Comparison of ENCODE assay signal across 32 mouse cellular contexts in genomic region chr3:95794299-95794698, GRCm38 (mm10). TPM values are rescaled to one million over a fixed set of nuclear protein-coding genes. Genes with fewer than 3 reads are reported as not detected.
DNase-seq lines count a peak whose midpoint lies in the region; ATAC-seq and TF ChIP-seq lines count a peak whose summit lies in the region.
"Had no signal": no experiment of that assay in that cellular context is flagged by ENCODE, and none has a peak within 500 bp of the region (broad histone marks: within the 10 kb centered on the region; RNA-seq: fewer than 3 reads in every experiment).

No protein-coding gene starts in this region.

- H3K9me3 ChIP-seq in midbrain, embryonic 11.5 days (ENCODE audit: control insufficient read depth, low read length): no peaks in the 10 kb centered on the region
- H3K9me3 ChIP-seq in midbrain, postnatal 0 days (ENCODE audit: low read length): no peaks in the 10 kb centered on the region
- H3K9me3 ChIP-seq: embryonic facial prominence, embryonic 10.5 days; embryonic facial prominence, embryonic 13.5 days; forebrain, embryonic 12.5 days; forebrain, embryonic 15.5 days; G1E; heart, embryonic 10.5 days; heart, embryonic 13.5 days; hindbrain, embryonic 12.5 days; hindbrain, embryonic 15.5 days had no signal

- H3K4me1 ChIP-seq in midbrain, embryonic 11.5 days (ENCODE audit: control insufficient read depth, insufficient read depth, low read length): no peaks in the 10 kb centered on the region
- H3K4me1 ChIP-seq in midbrain, postnatal 0 days (ENCODE audit: insufficient read depth, low read length): no peaks in the 10 kb centered on the region
- H3K4me1 ChIP-seq: forebrain, embryonic 15.5 days; hindbrain, embryonic 12.5 days; hindbrain, embryonic 15.5 days had no signal

- TF ChIP-seq CTCF in midbrain, postnatal 0 days (IDR thresholded peaks at IDR 0.05): no peak
- TF ChIP-seq CTCF in left cerebral cortex, adult 2 months (IDR thresholded peaks at IDR 0.05): no peak

- ATAC-seq in midbrain, embryonic 11.5 days (ENCODE audit: low FRiP score): no peak
- no peak for ATAC-seq in midbrain, postnatal 0 days (ENCODE audit: low FRiP score)
- ATAC-seq in megakaryocyte-erythroid progenitor cell, adult 5-6 weeks (replicated peaks; ENCODE audit: low FRiP score, low TSS enrichment, poor library complexity, severe bottlenecking): no peak
- ATAC-seq: forebrain, embryonic 15.5 days; Patski had no signal

- 92% methylated on average over 1 of the region's 1 CpGs for WGBS in midbrain, embryonic 11.5 days
- 88% methylated on average over 1 of the region's 1 CpGs for WGBS in midbrain, postnatal 0 days

- no peaks in the 10 kb centered on the region for H3K36me3 ChIP-seq in midbrain, embryonic 11.5 days (ENCODE audit: control insufficient read depth, insufficient read depth, low read length)
- H3K36me3 ChIP-seq in midbrain, postnatal 0 days (ENCODE audit: insufficient read depth, low read length): no peaks in the 10 kb centered on the region
- H3K36me3 ChIP-seq: forebrain, embryonic 12.5 days; forebrain, embryonic 15.5 days; hindbrain, embryonic 12.5 days; hindbrain, embryonic 15.5 days had no signal

- H3K9ac ChIP-seq in midbrain, embryonic 11.5 days (ENCODE audit: low read length): no peak overlapping the region
- no peak overlapping the region for H3K9ac ChIP-seq in midbrain, postnatal 0 days (replicated peaks; ENCODE audit: low read length, poor library complexity, severe bottlenecking)
- H3K9ac ChIP-seq: embryonic facial prominence, embryonic 13.5 days; forebrain, embryonic 12.5 days; forebrain, embryonic 15.5 days; heart, embryonic 13.5 days; hindbrain, embryonic 12.5 days; hindbrain, embryonic 15.5 days had no signal

- H3K4me2 ChIP-seq in midbrain, embryonic 11.5 days: no peak overlapping the region
- no peak overlapping the region for H3K4me2 ChIP-seq in midbrain, postnatal 0 days (ENCODE audit: low read depth, low read length, poor library complexity, severe bottlenecking)
- H3K4me2 ChIP-seq: embryonic facial prominence, embryonic 13.5 days; forebrain, embryonic 12.5 days; forebrain, embryonic 15.5 days; heart, embryonic 13.5 days; hindbrain, embryonic 12.5 days; hindbrain, embryonic 15.5 days had no signal

- no peak overlapping the region for H3K4me3 ChIP-seq in midbrain, embryonic 11.5 days (ENCODE audit: low read depth, low read length)
- no peak overlapping the region for H3K4me3 ChIP-seq in midbrain, postnatal 0 days (ENCODE audit: low read depth, low read length)
- H3K4me3 ChIP-seq in left cerebral cortex, adult 2 months: no peak overlapping the region
- H3K4me3 ChIP-seq: embryonic facial prominence, embryonic 10.5 days; embryonic facial prominence, embryonic 13.5 days; erythroblast, embryonic 14.5 days; forebrain, embryonic 12.5 days; forebrain, embryonic 15.5 days; heart, adult 2 months; heart, embryonic 10.5 days; heart, embryonic 13.5 days; hindbrain, embryonic 12.5 days; hindbrain, embryonic 15.5 days had no signal

- H3K27ac ChIP-seq in midbrain, embryonic 11.5 days (ENCODE audit: low read depth, low read length): no peak overlapping the region
- no peak overlapping the region for H3K27ac ChIP-seq in midbrain, postnatal 0 days (ENCODE audit: low read depth, low read length)
- H3K27ac ChIP-seq in left cerebral cortex, adult 2 months: no peak overlapping the region
- H3K27ac ChIP-seq: embryonic facial prominence, embryonic 10.5 days; embryonic facial prominence, embryonic 13.5 days; forebrain, embryonic 12.5 days; forebrain, embryonic 15.5 days; heart, adult 2 months; heart, embryonic 10.5 days; heart, embryonic 13.5 days; hindbrain, embryonic 12.5 days; hindbrain, embryonic 15.5 days had no signal

- intact Hi-C loops in left cerebral cortex, adult 2 months (cut with DNase I): no loop called here

- peak; percentile 65 for DNase-seq in midbrain, embryonic 11.5 days (ENCODE audit: low spot score, missing footprints)
- no peak for DNase-seq in midbrain, postnatal 0 days (ENCODE audit: low spot score)
- peak; percentile 10 for DNase-seq in thymus, postnatal 14 days
- DNase-seq in thymus, postnatal 10 days (ENCODE audit: low spot score in 2 of 2): no peak
- DNase-seq in T-cell, adult 2 months (ENCODE audit: low spot score): peak; percentile 31
- no peak for DNase-seq in left cerebral cortex, adult 2 months (ENCODE audit: extremely low spot score in 1 of 2, low spot score in 2 of 2)
- DNase-seq in neural tube, embryonic 10.5 days (ENCODE audit: extremely low spot score, low spot score): no peak
- DNase-seq: adrenal gland, adult 8-10 months; adrenal gland, postnatal 25 days; B cell, adult 2 months; cerebellum, adult 11-12 months; cerebellum, adult 8-10 months; cerebellum, postnatal 10 days; cerebellum, postnatal 36 days; embryo, embryonic 11 days; gastrocnemius, postnatal 25 days; heart, adult 2 months; heart, postnatal 14 days; heart, postnatal 4 days had no signal

- H3K27me3 ChIP-seq in midbrain, embryonic 11.5 days (ENCODE audit: control insufficient read depth, insufficient read depth, low read length): no peaks in the 10 kb centered on the region
- no peaks in the 10 kb centered on the region for H3K27me3 ChIP-seq in midbrain, postnatal 0 days (ENCODE audit: insufficient read depth, low read length)
- H3K27me3 ChIP-seq: CH12.LX; embryonic facial prominence, embryonic 13.5 days; forebrain, embryonic 12.5 days; forebrain, embryonic 15.5 days; heart, embryonic 13.5 days; hindbrain, embryonic 12.5 days; hindbrain, embryonic 15.5 days; Patski had no signal

RNA-seq across cellular contexts. Expression of gene Rprd2, which starts 24.4 kb away (rescaled TPM):
- 22.4 and 22.9 TPM in 2 replicates for polyA plus RNA-seq in midbrain, embryonic 11.5 days (2014; fragmentation: Nextera tagmentation; extraction: Ambion mirVana)
- total RNA-seq in midbrain, postnatal 0 days (2014; rRNA removed): 28.8 and 30.6 TPM in 2 replicates
- polyA plus RNA-seq in midbrain, postnatal 0 days (2015; fragmentation: Nextera tagmentation; extraction: Ambion mirVana): 20.1 and 23.6 TPM in 2 replicates
- total RNA-seq in left cerebral cortex, adult 2 months (2021): 10 to 100 TPM; 59.6 to 63.5 TPM
- 62.4 and 68.5 TPM in 2 replicates for total RNA-seq in megakaryocyte-erythroid progenitor cell, adult 5-6 weeks (2014; fragmentation: Nextera tagmentation)
- 17.5 and 21.3 TPM in 2 replicates for total RNA-seq in megakaryocyte-erythroid progenitor cell, adult 5-6 weeks (2017)

RNA-seq across cellular contexts. Expression of gene Tars2, which starts 34.3 kb away (rescaled TPM):
- polyA plus RNA-seq in midbrain, embryonic 11.5 days (2014; fragmentation: Nextera tagmentation; extraction: Ambion mirVana): 47.9 and 49.6 TPM in 2 replicates
- 34.7 and 39.8 TPM in 2 replicates for total RNA-seq in midbrain, postnatal 0 days (2014; rRNA removed)
- polyA plus RNA-seq in midbrain, postnatal 0 days (2015; fragmentation: Nextera tagmentation; extraction: Ambion mirVana): 40.8 and 45.0 TPM in 2 replicates
- total RNA-seq in left cerebral cortex, adult 2 months (2021): 10 to 100 TPM; 43.5 to 43.8 TPM
- total RNA-seq in megakaryocyte-erythroid progenitor cell, adult 5-6 weeks (2014; fragmentation: Nextera tagmentation): 88.1 and 103 TPM in 2 replicates
- total RNA-seq in megakaryocyte-erythroid progenitor cell, adult 5-6 weeks (2017): 58.0 and 75.5 TPM in 2 replicates

RNA-seq across cellular contexts. Expression of gene Ecm1, which starts 54.9 kb away (rescaled TPM):
- 15.4 and 18.0 TPM in 2 replicates for polyA plus RNA-seq in midbrain, embryonic 11.5 days (2014; fragmentation: Nextera tagmentation; extraction: Ambion mirVana)
- 6.2 and 9.9 TPM in 2 replicates for total RNA-seq in midbrain, postnatal 0 days (2014; rRNA removed)
- polyA plus RNA-seq in midbrain, postnatal 0 days (2015; fragmentation: Nextera tagmentation; extraction: Ambion mirVana): 9.7 and 10.8 TPM in 2 replicates
- 10 to 100 TPM in 1 of 2 experiments, 1 to 10 TPM in 1; 9.2 to 11.3 TPM for total RNA-seq in left cerebral cortex, adult 2 months (2021)
- total RNA-seq in megakaryocyte-erythroid progenitor cell, adult 5-6 weeks (2014; fragmentation: Nextera tagmentation): 8.2 and 17.2 TPM in 2 replicates
- not detected in 2 replicates for total RNA-seq in megakaryocyte-erythroid progenitor cell, adult 5-6 weeks (2017)

Comparison
In these comparisons a context has a peak if more than half of its experiments do, and no peak if none do; other contexts are left out.
1. DNase-seq: peak in midbrain, embryonic 11.5 days (single experiment), thymus, postnatal 14 days (single experiment) and T-cell, adult 2 months (single experiment); none in midbrain, postnatal 0 days (single experiment), thymus, postnatal 10 days (0 of 2), left cerebral cortex, adult 2 months (0 of 2) and neural tube, embryonic 10.5 days (single experiment).